Mouse (Mus musculus) myocyte (in vitro differentiated cells): ENCODE measurements at regions not wholly inside any gene's neighbourhood (a gene's known extent, or its start where the extent isn't known, plus 50 kb on each side); places are given as distances from the start of the nearest gene placed in this dataset.

Experiments used
- H3K27me3 ChIP-seq: one replicate; pipeline ENCODE4 v1.6.1; 2011; ENCODE audit not compliant: control insufficient read depth, insufficient read depth, insufficient read length
- H3K36me3 ChIP-seq: one replicate; pipeline ENCODE4 v1.6.1; 2011; ENCODE audit not compliant: control insufficient read depth, insufficient read depth
- H3K4me2 ChIP-seq: one replicate; pipeline ENCODE4 v1.6.1; 2011; ENCODE audit warnings: low read depth, control low read depth
- H3K4me3 ChIP-seq: one replicate; pipeline ENCODE4 v1.5.1; 2011; ENCODE audit warnings: mild to moderate bottlenecking, control low read depth, moderate library complexity
- H3K79me2 ChIP-seq: one replicate; pipeline ENCODE4 v1.6.1; 2011; ENCODE audit not compliant: control insufficient read depth, insufficient read depth
- H3ac ChIP-seq: one replicate; pipeline ENCODE4 v1.6.1; 2011; ENCODE audit not compliant: control insufficient read depth, insufficient read length
- CEBPB ChIP-seq: IDR thresholded peaks from 2 replicates; pipeline ENCODE4 v1.6.1; 2011; ENCODE audit warnings: mild to moderate bottlenecking, moderate library complexity; ENCODE audit not compliant: poor library complexity, insufficient read depth, severe bottlenecking
- E2F4 ChIP-seq: IDR thresholded peaks from one replicate; pipeline ENCODE4 v1.6.1; 2011; ENCODE audit warnings: mild to moderate bottlenecking, control low read depth, moderate library complexity; ENCODE audit not compliant: insufficient read depth
- MAX ChIP-seq: IDR thresholded peaks from one replicate; pipeline ENCODE4 v1.6.1; 2011; ENCODE audit warnings: low read depth, mild to moderate bottlenecking, control low read depth
- MYOD1 ChIP-seq, 3 experiments: IDR thresholded peaks; one replicate each; pipeline ENCODE4 v1.6.1; 2011; ENCODE audit warnings: control low read depth in 2 of 3, low read depth in 2 of 3, mild to moderate bottlenecking in 2 of 3, moderate library complexity in 1 of 3; ENCODE audit not compliant: insufficient read length in 2 of 3, control insufficient read depth in 1 of 3
- MYOG ChIP-seq, 3 experiments: IDR thresholded peaks; one replicate each; pipeline ENCODE4 v1.6.1; 2011; ENCODE audit warnings: control low read depth in 2 of 3, low read depth in 2 of 3, mild to moderate bottlenecking in 2 of 3; ENCODE audit not compliant: insufficient read length in 2 of 3, control insufficient read depth in 1 of 3, insufficient read depth in 1 of 3
- POLR2A ChIP-seq: IDR thresholded peaks from one replicate; pipeline ENCODE4 v1.6.1; 2011; ENCODE audit warnings: low read depth, mild to moderate bottlenecking, control low read depth, moderate library complexity; ENCODE audit not compliant: insufficient read length
- POLR2AphosphoS2 ChIP-seq: IDR thresholded peaks from one replicate; pipeline ENCODE4 v1.6.1; 2011; ENCODE audit warnings: low read depth, control low read depth; ENCODE audit not compliant: insufficient read length
- REST ChIP-seq: IDR thresholded peaks from one replicate; pipeline ENCODE4 v1.6.1; 2011; ENCODE audit warnings: mild to moderate bottlenecking, control low read depth, moderate library complexity; ENCODE audit not compliant: insufficient read depth, insufficient read length
- SRF ChIP-seq: IDR thresholded peaks from one replicate; pipeline ENCODE4 v1.6.1; 2011; ENCODE audit warnings: low read depth; ENCODE audit not compliant: control insufficient read depth, insufficient read length
- TCF12 ChIP-seq: IDR thresholded peaks from one replicate; pipeline ENCODE4 v1.6.1; 2011; ENCODE audit warnings: mild to moderate bottlenecking, control low read depth; ENCODE audit not compliant: poor library complexity, insufficient read depth, severe bottlenecking
- TCF3 ChIP-seq: IDR thresholded peaks from one replicate; pipeline ENCODE4 v1.6.1; 2011; ENCODE audit warnings: low read depth, control low read depth; ENCODE audit not compliant: insufficient read length
- USF1 ChIP-seq: IDR thresholded peaks from one replicate; pipeline ENCODE4 v1.6.1; 2011; ENCODE audit warnings: low read depth, mild to moderate bottlenecking, control low read depth, moderate library complexity

DNA sequence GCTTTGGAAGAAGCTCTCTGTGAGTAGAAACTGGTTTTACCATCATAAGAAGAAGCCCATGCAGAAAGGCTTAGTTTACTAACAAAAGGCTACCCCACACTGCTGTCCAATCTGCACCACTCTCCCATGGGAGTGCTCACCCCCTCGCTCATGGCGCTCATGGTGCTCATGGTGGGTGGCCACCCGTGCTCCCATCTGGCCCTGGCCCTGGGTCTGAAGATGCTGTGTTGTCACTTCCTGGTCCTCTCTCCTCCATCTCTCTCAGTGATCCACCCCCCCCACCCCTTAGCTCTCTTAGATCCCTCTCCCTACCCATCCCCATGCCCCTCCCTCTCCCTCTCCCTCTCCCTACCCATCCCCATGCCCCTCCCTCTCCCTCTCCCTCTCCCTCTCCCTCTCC is 57.2 kb upstream of the Twist2 start:
- H3K36me3 ChIP-seq, result no peaks in the 10 kb centered on the region
- H3K27me3 ChIP-seq, result peaks cover 22% of the 10 kb centered on the region
- H3K79me2 ChIP-seq, result no peaks in the 10 kb centered on the region
- H3K4me2 ChIP-seq, result no peak overlapping the region
- no peak for TF ChIP-seq POLR2A
- no peak for TF ChIP-seq MYOG (IDR thresholded peaks at IDR 0.05; ENCODE audit: control insufficient read depth in 1 of 3, insufficient read depth in 1 of 3, insufficient read length in 2 of 3, low read depth in 2 of 3)
- TF ChIP-seq TCF12, result no peak
- TF ChIP-seq TCF3, result no peak
- no peak for TF ChIP-seq REST
- no peak for TF ChIP-seq MYOD1 (IDR thresholded peaks at IDR 0.05; ENCODE audit: control insufficient read depth in 1 of 3, insufficient read length in 2 of 3, low read depth in 2 of 3)
- H3ac ChIP-seq, result no peak overlapping the region
- no peak overlapping the region for H3K4me3 ChIP-seq

DNA sequence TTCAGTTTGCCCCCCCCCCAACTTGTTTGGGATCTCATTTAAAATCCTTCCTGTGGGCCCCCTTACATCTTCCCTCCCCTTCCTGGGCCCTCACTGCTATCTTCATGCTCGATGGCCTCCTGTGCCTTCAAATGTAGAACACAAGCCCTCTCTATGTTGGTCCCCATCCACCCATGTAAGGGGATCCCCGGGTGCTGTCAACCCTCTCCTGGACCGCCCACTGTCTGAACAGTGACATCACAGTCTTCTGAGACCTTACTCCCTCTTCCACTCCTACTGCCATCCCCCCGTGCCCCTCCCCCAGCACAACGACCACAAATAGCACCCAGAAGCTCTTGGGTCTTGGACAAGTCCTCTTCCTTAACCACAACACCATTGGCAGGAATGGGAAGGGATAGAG is 56.6 kb upstream of the Twist2 start:
- Histone ChIP-seq H3K4me2 (no peak overlapping the region), H3K4me3 (no peak overlapping the region), H3K79me2 (no peaks in the 10 kb centered on the region), H3K36me3 (no peaks in the 10 kb centered on the region), H3ac (no peak overlapping the region), H3K27me3 (peaks cover 16% of the 10 kb centered on the region)
- TF ChIP-seq CEBPB (no peak), POLR2A (no peak), TCF12 (no peak), SRF (no peak), MAX (no peak), MYOD1 (IDR thresholded peaks at IDR 0.05; ENCODE audit: control insufficient read depth in 1 of 3, insufficient read length in 2 of 3, low read depth in 2 of 3) (no peak), USF1 (no peak), POLR2AphosphoS2 (no peak), TCF3 (no peak), REST (no peak), MYOG (IDR thresholded peaks at IDR 0.05; ENCODE audit: control insufficient read depth in 1 of 3, insufficient read depth in 1 of 3, insufficient read length in 2 of 3, low read depth in 2 of 3) (no peak)

DNA sequence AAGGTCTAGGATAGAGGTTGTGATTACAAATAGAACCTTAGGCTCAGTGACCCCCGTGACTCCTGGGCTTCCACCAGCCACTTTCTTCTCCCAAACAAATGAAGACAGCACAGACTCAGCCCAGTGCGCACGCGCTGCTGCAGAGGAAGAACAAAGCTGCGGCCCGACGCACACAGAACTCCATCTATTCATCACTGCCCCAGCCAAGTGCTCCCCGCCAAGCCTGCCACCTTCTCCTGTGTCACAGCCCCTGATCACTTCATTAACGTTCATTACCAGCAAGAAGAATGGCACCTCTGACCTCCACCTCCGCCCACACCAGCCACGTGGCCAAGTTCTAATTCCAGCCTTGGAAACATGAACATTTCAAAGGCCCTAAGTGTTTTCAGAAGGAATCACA is 53.7 kb upstream of the Twist2 start:
- no peak for TF ChIP-seq USF1
- no peak for TF ChIP-seq TCF12
- TF ChIP-seq POLR2AphosphoS2, result no peak
- TF ChIP-seq POLR2A, result no peak
- TF ChIP-seq MAX, result no peak
- no peak for TF ChIP-seq MYOG (IDR thresholded peaks at IDR 0.05; ENCODE audit: control insufficient read depth in 1 of 3, insufficient read depth in 1 of 3, insufficient read length in 2 of 3, low read depth in 2 of 3)
- TF ChIP-seq REST, result no peak
- no peak for TF ChIP-seq TCF3
- no peak for TF ChIP-seq SRF
- TF ChIP-seq CEBPB, result no peak
- TF ChIP-seq MYOD1 (IDR thresholded peaks at IDR 0.05; ENCODE audit: control insufficient read depth in 1 of 3, insufficient read length in 2 of 3, low read depth in 2 of 3), result no peak
- TF ChIP-seq E2F4, result no peak
- no peaks in the 10 kb centered on the region for H3K36me3 ChIP-seq
- H3K4me3 ChIP-seq, result no peak overlapping the region
- no peaks in the 10 kb centered on the region for H3K79me2 ChIP-seq
- no peak overlapping the region for H3K4me2 ChIP-seq
- H3ac ChIP-seq, result no peak overlapping the region
- no peaks in the 10 kb centered on the region for H3K27me3 ChIP-seq
